Mouse (Mus musculus): ENCODE data around the gene Mylip.

DNA sequence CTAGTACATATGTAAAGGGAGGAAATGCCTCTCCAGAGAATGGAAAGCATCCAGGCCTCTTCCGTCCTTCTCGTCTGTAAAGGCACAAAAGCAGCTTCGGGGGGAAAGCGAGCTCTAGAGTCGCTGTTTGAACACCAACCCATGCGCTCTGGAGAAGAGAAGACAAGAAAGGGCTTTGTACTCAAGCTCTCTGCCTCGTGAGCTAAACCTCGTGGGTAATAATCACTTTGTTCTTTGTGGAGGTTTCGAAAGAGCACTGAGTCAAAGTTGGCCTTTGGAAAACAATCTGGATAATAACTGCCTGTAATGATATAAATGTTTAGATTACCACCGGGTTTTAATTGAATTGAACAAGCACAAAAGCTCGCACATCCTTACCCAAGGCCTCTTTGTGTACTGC is 39.7 kb downstream of the Mylip start:
- TF ChIP-seq EP300 (IDR thresholded peaks at IDR 0.05; ENCODE audit: low read depth), result no peak
- TF ChIP-seq CTCF (IDR thresholded peaks at IDR 0.05; ENCODE audit: low read depth), result no peak

Data from liver, embryonic 14.5 days (tissue).